Comparison of ENCODE assay signal across 20 mouse cellular contexts in genomic region chr2:110042861-110043760, GRCm38 (mm10). TPM values are rescaled to one million over a fixed set of nuclear protein-coding genes. Genes with fewer than 3 reads are reported as not detected.
DNase-seq lines count a peak whose midpoint lies in the region; ATAC-seq and TF ChIP-seq lines count a peak whose summit lies in the region.
"Had no signal": no experiment of that assay in that cellular context is flagged by ENCODE, and none has a peak within 500 bp of the region (broad histone marks: within the 10 kb centered on the region; RNA-seq: fewer than 3 reads in every experiment).

No protein-coding gene starts in this region.

- no peak for TF ChIP-seq CTCF in kidney, adult 2 months (conservative IDR thresholded peaks at IDR 0.05; ENCODE audit: insufficient read depth, insufficient read length, low read depth, low read length)

- H3K4me2 ChIP-seq in heart, embryonic 13.5 days, result no peak overlapping the region
- no peak overlapping the region for H3K4me2 ChIP-seq in kidney, embryonic 14.5 days (replicated peaks; ENCODE audit: low read depth, low read length)
- H3K4me2 ChIP-seq in midbrain, embryonic 13.5 days (replicated peaks), result no peak overlapping the region
- no peak overlapping the region for H3K4me2 ChIP-seq in midbrain, embryonic 16.5 days (ENCODE audit: low read length)
- no peak overlapping the region for H3K4me2 ChIP-seq in myocyte (ENCODE audit: low read depth)
- H3K4me2 ChIP-seq: midbrain, embryonic 12.5 days; neural tube, embryonic 13.5 days had no signal

- TF ChIP-seq POLR2A in kidney, adult 2 months (IDR thresholded peaks at IDR 0.05; ENCODE audit: low read depth, low read length), result no peak
- no peak for TF ChIP-seq POLR2A in myocyte (IDR thresholded peaks at IDR 0.05; ENCODE audit: insufficient read length, low read depth)

- no peak overlapping the region for H3K4me3 ChIP-seq in heart, embryonic 13.5 days
- no peak overlapping the region for H3K4me3 ChIP-seq in kidney, embryonic 14.5 days (ENCODE audit: low read length)
- no peak overlapping the region for H3K4me3 ChIP-seq in kidney, adult 2 months (ENCODE audit: insufficient read depth, low read depth, low read length)
- H3K4me3 ChIP-seq in midbrain, embryonic 13.5 days (replicated peaks), result no peak overlapping the region
- no peak overlapping the region for H3K4me3 ChIP-seq in midbrain, embryonic 16.5 days (ENCODE audit: low read depth, low read length)
- H3K4me3 ChIP-seq in myocyte, result no peak overlapping the region
- H3K4me3 ChIP-seq: midbrain, embryonic 12.5 days; neural tube, embryonic 13.5 days had no signal

- no peak overlapping the region for H3K9ac ChIP-seq in heart, embryonic 13.5 days
- no peak overlapping the region for H3K9ac ChIP-seq in kidney, embryonic 14.5 days (ENCODE audit: low read depth, low read length)
- no peak overlapping the region for H3K9ac ChIP-seq in midbrain, embryonic 13.5 days (replicated peaks)
- no peak overlapping the region for H3K9ac ChIP-seq in midbrain, embryonic 16.5 days (ENCODE audit: low read depth, low read length)
- H3K9ac ChIP-seq: midbrain, embryonic 12.5 days; neural tube, embryonic 13.5 days had no signal

- WGBS in heart, embryonic 13.5 days, result 40% methylated on average over 5 of the region's 5 CpGs
- WGBS in kidney, embryonic 14.5 days, result 59% methylated on average over 5 of the region's 5 CpGs
- 82% methylated on average over 5 of the region's 5 CpGs for WGBS in kidney, adult 2 months
- 51% methylated on average over 5 of the region's 5 CpGs for WGBS in midbrain, embryonic 13.5 days
- WGBS in midbrain, embryonic 16.5 days, result 67% methylated on average over 5 of the region's 5 CpGs

- H3K79me2 ChIP-seq in myocyte (ENCODE audit: control insufficient read depth, insufficient read depth), result peaks cover 3% of the 10 kb centered on the region

- no peaks in the 10 kb centered on the region for H3K9me3 ChIP-seq in heart, embryonic 13.5 days
- H3K9me3 ChIP-seq in kidney, embryonic 14.5 days (ENCODE audit: control insufficient read depth, low read length), result no peaks in the 10 kb centered on the region
- H3K9me3 ChIP-seq in midbrain, embryonic 13.5 days, result no peaks in the 10 kb centered on the region
- H3K9me3 ChIP-seq in midbrain, embryonic 16.5 days (replicated peaks; ENCODE audit: control insufficient read depth, low read length, poor library complexity, severe bottlenecking), result no peaks in the 10 kb centered on the region
- H3K9me3 ChIP-seq: midbrain, embryonic 12.5 days; neural tube, embryonic 13.5 days had no signal

- H3K27me3 ChIP-seq in heart, embryonic 13.5 days (replicated peaks), result no peaks in the 10 kb centered on the region
- H3K27me3 ChIP-seq in kidney, embryonic 14.5 days (ENCODE audit: control insufficient read depth, insufficient read depth, low read length), result no peaks in the 10 kb centered on the region
- no peaks in the 10 kb centered on the region for H3K27me3 ChIP-seq in kidney, adult 2 months (replicated peaks; ENCODE audit: control insufficient read depth, insufficient read depth, low read length)
- no peaks in the 10 kb centered on the region for H3K27me3 ChIP-seq in midbrain, embryonic 13.5 days
- no peaks in the 10 kb centered on the region for H3K27me3 ChIP-seq in midbrain, embryonic 16.5 days (ENCODE audit: control insufficient read depth, insufficient read depth, low read depth, low read length)
- H3K27me3 ChIP-seq in myocyte (ENCODE audit: control insufficient read depth, insufficient read depth, insufficient read length), result no peaks in the 10 kb centered on the region
- H3K27me3 ChIP-seq: midbrain, embryonic 12.5 days; neural tube, embryonic 13.5 days had no signal

- peaks cover 22% of the 10 kb centered on the region for H3K4me1 ChIP-seq in heart, embryonic 13.5 days
- H3K4me1 ChIP-seq in kidney, embryonic 14.5 days (ENCODE audit: control insufficient read depth, insufficient read depth, low read length), result 0 out of 2 replicates have a peak, but pooled peaks cover 4% of the 10 kb centered on the region
- H3K4me1 ChIP-seq in kidney, adult 2 months (ENCODE audit: control insufficient read depth, insufficient read depth, low read length), result no peaks in the 10 kb centered on the region; the same call in 1 of the 2 replicates
- no peaks in the 10 kb centered on the region for H3K4me1 ChIP-seq in midbrain, embryonic 13.5 days (replicated peaks)
- no peaks in the 10 kb centered on the region for H3K4me1 ChIP-seq in midbrain, embryonic 16.5 days (ENCODE audit: control insufficient read depth, insufficient read depth, low read length)
- H3K4me1 ChIP-seq: midbrain, embryonic 12.5 days; neural tube, embryonic 13.5 days had no signal

- peak overlapping the region; percentile 69 for H3K27ac ChIP-seq in heart, embryonic 13.5 days (replicated peaks)
- no peak overlapping the region for H3K27ac ChIP-seq in kidney, embryonic 14.5 days (ENCODE audit: low read depth, low read length)
- H3K27ac ChIP-seq in kidney, adult 2 months (ENCODE audit: insufficient read depth, low read depth, low read length), result no peak overlapping the region
- H3K27ac ChIP-seq in midbrain, embryonic 13.5 days, result no peak overlapping the region
- no peak overlapping the region for H3K27ac ChIP-seq in midbrain, embryonic 16.5 days (ENCODE audit: low read length)
- H3K27ac ChIP-seq: hindbrain, postnatal 0 days; midbrain, embryonic 12.5 days; neural tube, embryonic 13.5 days had no signal

- peak; percentile 31; the same call in 1 of the 2 replicates for ATAC-seq in heart, embryonic 13.5 days (ENCODE audit: extremely low read depth, insufficient number of reproducible peaks, low FRiP score, low TSS enrichment)
- peak; percentile 73; the same call in 1 of the 2 replicates for ATAC-seq in kidney, embryonic 14.5 days (ENCODE audit: low FRiP score, low TSS enrichment)
- 0 out of 2 replicates have a peak, but pooled peaks have one; percentile 56 for ATAC-seq in midbrain, embryonic 13.5 days
- no peak for ATAC-seq in midbrain, embryonic 16.5 days
- ATAC-seq in frontal cortex, adult (ENCODE audit: low TSS enrichment), result no peak
- ATAC-seq: activated CD4-positive, CD25-positive, alpha-beta regulatory T cell, adult 4 months; forebrain, embryonic 14.5 days; hindbrain, postnatal 0 days; lung, postnatal 0 days had no signal

- DNase-seq in heart, postnatal 4 days, result no peak
- no peak for DNase-seq in kidney, adult 2 months
- DNase-seq: adrenal gland, postnatal 10 days; cerebellum, adult 18-20 months; cerebellum, postnatal 25 days; embryo, embryonic 11 days; kidney, adult 9 months; thymus, postnatal 14 days had no signal

- H3K36me3 ChIP-seq in heart, embryonic 13.5 days, result 0 out of 2 replicates have a peak, but pooled peaks cover 14% of the 10 kb centered on the region
- H3K36me3 ChIP-seq in kidney, embryonic 14.5 days (ENCODE audit: control insufficient read depth, insufficient read depth, low read length), result peaks cover 3% of the 10 kb centered on the region; the same call in 1 of the 2 replicates
- no peaks in the 10 kb centered on the region for H3K36me3 ChIP-seq in kidney, adult 2 months (ENCODE audit: control insufficient read depth, insufficient read depth, low read length)
- 0 out of 2 replicates have a peak, but pooled peaks cover 13% of the 10 kb centered on the region for H3K36me3 ChIP-seq in midbrain, embryonic 13.5 days
- H3K36me3 ChIP-seq in midbrain, embryonic 16.5 days (ENCODE audit: control insufficient read depth, insufficient read depth, low read length), result peaks cover 2% of the 10 kb centered on the region; the same call in 1 of the 2 replicates
- no peaks in the 10 kb centered on the region for H3K36me3 ChIP-seq in myocyte (ENCODE audit: control insufficient read depth, insufficient read depth)

- no peak overlapping the region for H3ac ChIP-seq in myocyte (ENCODE audit: control insufficient read depth, insufficient read length)

TF ChIP-seq in myocyte, 11 proteins besides CTCF, POLR2A, EP300 and RAD21:
- TF ChIP-seq USF1 (IDR thresholded peaks at IDR 0.05; ENCODE audit: low read depth) (peak; percentile 3), MAX (IDR thresholded peaks at IDR 0.05; ENCODE audit: low read depth) (no peak)

RNA-seq across cellular contexts. Expression of gene Ccdc34, which starts 25.5 kb away (rescaled TPM):
- 25.2 and 27.2 TPM in 2 replicates for polyA plus RNA-seq in heart, embryonic 13.5 days (2015; fragmentation: Nextera tagmentation; extraction: Ambion mirVana)
- total RNA-seq in heart, postnatal 4 days (2021), result 10 to 100 TPM; 25.8 to 27.3 TPM
- polyA plus RNA-seq in kidney, embryonic 14.5 days (2014; fragmentation: Nextera tagmentation; extraction: Ambion mirVana), result 59.7 and 75.0 TPM in 2 replicates
- 4.2 and 4.6 TPM in 2 replicates for polyA plus RNA-seq in kidney, adult 2 months (2012; rRNA removed)
- 44.5 and 45.8 TPM in 2 replicates for polyA plus RNA-seq in midbrain, embryonic 13.5 days (2015; fragmentation: Nextera tagmentation; extraction: Ambion mirVana)
- polyA plus RNA-seq in midbrain, embryonic 16.5 days (2015; fragmentation: Nextera tagmentation; extraction: Ambion mirVana), result 28.7 and 29.0 TPM in 2 replicates
- 11.0 TPM for polyA plus RNA-seq in myocyte (2012; fragmentation: generic; extraction: Trizol)

Comparison
In these comparisons a context has a peak if more than half of its experiments do, and no peak if none do; other contexts are left out.
1. ATAC-seq: peak in heart, embryonic 13.5 days (single experiment), kidney, embryonic 14.5 days (single experiment) and midbrain, embryonic 13.5 days (single experiment); none in midbrain, embryonic 16.5 days (single experiment) and frontal cortex, adult (single experiment).